Mouse (Mus musculus): ENCODE data around the gene Pfkfb4. TPM values are rescaled to one million over a fixed set of nuclear protein-coding genes. Genes with fewer than 3 reads are reported as not detected.

Pfkfb4 gene
- 4.4 and 5.0 TPM in 2 replicates for total RNA-seq (2012; rRNA removed)

DNA sequence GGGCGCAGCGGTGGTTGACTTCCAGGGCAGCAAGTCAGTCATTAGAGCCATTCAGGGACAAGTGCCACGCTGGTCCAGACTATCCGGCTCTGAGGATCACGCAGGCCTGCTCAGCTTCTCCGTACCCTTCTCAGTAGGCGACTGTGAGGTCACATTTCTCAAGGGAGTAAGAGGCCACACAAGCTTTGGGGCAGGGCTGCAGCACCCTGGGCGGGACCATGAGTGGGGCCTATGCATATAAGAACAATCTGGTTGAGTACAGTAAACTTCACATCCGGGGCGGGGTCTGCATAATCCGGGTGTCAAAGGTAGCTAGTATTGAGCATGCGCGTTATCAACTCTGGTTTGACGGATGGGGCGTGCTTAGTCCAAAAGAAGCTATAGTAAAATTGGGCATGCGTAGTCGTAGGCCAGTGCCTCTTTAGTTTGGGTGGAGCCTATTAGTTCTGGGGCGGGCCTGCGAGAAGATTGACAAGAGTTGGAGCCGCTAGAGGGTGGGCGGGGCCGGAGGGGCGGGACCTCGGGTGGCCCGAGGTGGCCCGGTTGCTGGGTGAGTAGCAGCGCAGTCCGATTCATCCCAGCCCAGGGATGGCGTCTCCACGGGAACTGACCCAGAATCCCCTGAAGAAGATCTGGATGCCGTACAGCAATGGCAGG lies at the start of gene Pfkfb4:
Gene Pfkfb4, plus strand, starts transcription at position 351 of the 657 bp plus-strand sequence.
- DNase-seq (ENCODE audit: low read depth, low spot score), result peak; percentile 98
- in situ Hi-C loops (cut with MboI; ENCODE audit: low sequenced_read_pairs in 2 of 2, unreplicated experiment in 2 of 2), result no loop called here
- H3K36me3 ChIP-seq (ENCODE audit: control insufficient read depth, insufficient read depth, low read length, poor library complexity, severe bottlenecking), result no peaks in the 10 kb centered on the region
- peaks cover 4 to 13% of the 10 kb centered on the region in 2 experiments; a peak in 3 of 4 replicates for H3K4me1 ChIP-seq (ENCODE audit: control insufficient read depth in 2 of 2, insufficient read depth in 2 of 2, low read length in 2 of 2, poor library complexity in 1 of 2)
- H3K9ac ChIP-seq (ENCODE audit: insufficient read depth, low read depth, low read length, poor library complexity, severe bottlenecking), result peak within 1 kb of the TSS; percentile 73
- H3K9me3 ChIP-seq (ENCODE audit: control insufficient read depth, insufficient read depth, low read depth, low read length), result no peaks in the 10 kb centered on the region
- H3K27ac ChIP-seq (ENCODE audit: insufficient read depth, low read depth, low read length, poor library complexity, severe bottlenecking), result peak within 1 kb of the TSS; percentile 63; the same call in 1 of the 2 replicates
- H3K4me3 ChIP-seq (ENCODE audit: insufficient read depth in 1 of 2, low read depth in 1 of 2, low read length in 2 of 2, poor library complexity in 1 of 2, severe bottlenecking in 1 of 2), result peak within 1 kb of the TSS; percentile 63 to 72
- no peak for TF ChIP-seq HCFC1 (IDR thresholded peaks at IDR 0.05; ENCODE audit: borderline replicate concordance, insufficient read depth, low read length)
- no peak for TF ChIP-seq MAFK (IDR thresholded peaks at IDR 0.05; ENCODE audit: insufficient read depth, low read depth, low read length)
- TF ChIP-seq ZNF384 (IDR thresholded peaks at IDR 0.05; ENCODE audit: low read depth, low read length), result no peak
- no peak for TF ChIP-seq CHD2 (IDR thresholded peaks at IDR 0.05; ENCODE audit: low read depth, low read length)
- TF ChIP-seq ZC3H11A (IDR thresholded peaks at IDR 0.05; ENCODE audit: borderline replicate concordance, low read depth, low read length), result no peak

DNA sequence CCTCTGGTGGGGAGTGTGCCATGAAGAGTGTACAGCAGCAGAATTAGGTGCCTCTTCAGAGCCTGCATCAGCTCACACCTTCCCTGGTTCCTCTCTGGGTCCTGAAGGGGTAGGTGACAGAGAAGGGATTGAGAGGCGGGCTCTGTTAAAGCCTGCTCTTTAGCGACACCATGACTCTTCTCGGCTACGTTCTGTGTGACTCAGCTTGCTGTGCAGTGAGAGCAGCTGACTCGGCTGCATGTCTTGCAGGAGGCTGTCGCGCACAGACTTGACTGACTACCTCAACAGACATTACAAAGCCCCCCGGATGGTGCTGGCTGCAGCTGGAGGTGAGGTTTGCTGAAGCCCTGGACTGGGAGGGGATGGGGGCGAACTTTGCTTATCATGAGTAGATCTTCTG lies 46.5 kb upstream of the Pfkfb4 start:
- Histone ChIP-seq H3K36me3 (ENCODE audit: control insufficient read depth, insufficient read depth, low read length, poor library complexity, severe bottlenecking) (peaks cover 79% of the 10 kb centered on the region), H3K27ac (ENCODE audit: insufficient read depth, low read depth, low read length, poor library complexity, severe bottlenecking) (no peak overlapping the region), H3K9ac (ENCODE audit: insufficient read depth, low read depth, low read length, poor library complexity, severe bottlenecking) (no peak overlapping the region), H3K4me3 (ENCODE audit: insufficient read depth in 1 of 2, low read depth in 1 of 2, low read length in 2 of 2, poor library complexity in 1 of 2, severe bottlenecking in 1 of 2) (no peak overlapping the region), H3K9me3 (ENCODE audit: control insufficient read depth, insufficient read depth, low read depth, low read length) (no peaks in the 10 kb centered on the region), H3K4me1 (ENCODE audit: control insufficient read depth in 2 of 2, insufficient read depth in 2 of 2, low read length in 2 of 2, poor library complexity in 1 of 2) (no peaks in the 10 kb centered on the region)
- TF ChIP-seq HCFC1 (IDR thresholded peaks at IDR 0.05; ENCODE audit: borderline replicate concordance, insufficient read depth, low read length) (no peak), MAFK (IDR thresholded peaks at IDR 0.05; ENCODE audit: insufficient read depth, low read depth, low read length) (no peak), CHD2 (IDR thresholded peaks at IDR 0.05; ENCODE audit: low read depth, low read length) (no peak), ZNF384 (IDR thresholded peaks at IDR 0.05; ENCODE audit: low read depth, low read length) (no peak), ZC3H11A (IDR thresholded peaks at IDR 0.05; ENCODE audit: borderline replicate concordance, low read depth, low read length) (no peak)
- in situ Hi-C loops (cut with MboI; ENCODE audit: low sequenced_read_pairs in 2 of 2, unreplicated experiment in 2 of 2), result no loop called here
- DNase-seq (ENCODE audit: low read depth, low spot score), result no peak

GRCm38 (mm10) chr9:108945608-108946007 lies 46.0 kb upstream of the Pfkfb4 start:
- H3K9me3 ChIP-seq (ENCODE audit: control insufficient read depth, insufficient read depth, low read depth, low read length), result no peaks in the 10 kb centered on the region
- peaks cover 82% of the 10 kb centered on the region for H3K36me3 ChIP-seq (ENCODE audit: control insufficient read depth, insufficient read depth, low read length, poor library complexity, severe bottlenecking)
- in situ Hi-C loops (cut with MboI; ENCODE audit: low sequenced_read_pairs in 2 of 2, unreplicated experiment in 2 of 2), result no loop called here
- no peak for TF ChIP-seq ZC3H11A (IDR thresholded peaks at IDR 0.05; ENCODE audit: borderline replicate concordance, low read depth, low read length)
- no peak for TF ChIP-seq HCFC1 (IDR thresholded peaks at IDR 0.05; ENCODE audit: borderline replicate concordance, insufficient read depth, low read length)
- no peak for TF ChIP-seq MAFK (IDR thresholded peaks at IDR 0.05; ENCODE audit: insufficient read depth, low read depth, low read length)
- no peak for TF ChIP-seq ZNF384 (IDR thresholded peaks at IDR 0.05; ENCODE audit: low read depth, low read length)
- no peak for TF ChIP-seq CHD2 (IDR thresholded peaks at IDR 0.05; ENCODE audit: low read depth, low read length)
- DNase-seq (ENCODE audit: low read depth, low spot score), result no peak
- no peak overlapping the region for H3K4me3 ChIP-seq (ENCODE audit: insufficient read depth in 1 of 2, low read depth in 1 of 2, low read length in 2 of 2, poor library complexity in 1 of 2, severe bottlenecking in 1 of 2)
- no peaks in the 10 kb centered on the region for H3K4me1 ChIP-seq (ENCODE audit: control insufficient read depth in 2 of 2, insufficient read depth in 2 of 2, low read length in 2 of 2, poor library complexity in 1 of 2)
- no peak overlapping the region for H3K9ac ChIP-seq (ENCODE audit: insufficient read depth, low read depth, low read length, poor library complexity, severe bottlenecking)
- H3K27ac ChIP-seq (ENCODE audit: insufficient read depth, low read depth, low read length, poor library complexity, severe bottlenecking), result no peak overlapping the region

DNA sequence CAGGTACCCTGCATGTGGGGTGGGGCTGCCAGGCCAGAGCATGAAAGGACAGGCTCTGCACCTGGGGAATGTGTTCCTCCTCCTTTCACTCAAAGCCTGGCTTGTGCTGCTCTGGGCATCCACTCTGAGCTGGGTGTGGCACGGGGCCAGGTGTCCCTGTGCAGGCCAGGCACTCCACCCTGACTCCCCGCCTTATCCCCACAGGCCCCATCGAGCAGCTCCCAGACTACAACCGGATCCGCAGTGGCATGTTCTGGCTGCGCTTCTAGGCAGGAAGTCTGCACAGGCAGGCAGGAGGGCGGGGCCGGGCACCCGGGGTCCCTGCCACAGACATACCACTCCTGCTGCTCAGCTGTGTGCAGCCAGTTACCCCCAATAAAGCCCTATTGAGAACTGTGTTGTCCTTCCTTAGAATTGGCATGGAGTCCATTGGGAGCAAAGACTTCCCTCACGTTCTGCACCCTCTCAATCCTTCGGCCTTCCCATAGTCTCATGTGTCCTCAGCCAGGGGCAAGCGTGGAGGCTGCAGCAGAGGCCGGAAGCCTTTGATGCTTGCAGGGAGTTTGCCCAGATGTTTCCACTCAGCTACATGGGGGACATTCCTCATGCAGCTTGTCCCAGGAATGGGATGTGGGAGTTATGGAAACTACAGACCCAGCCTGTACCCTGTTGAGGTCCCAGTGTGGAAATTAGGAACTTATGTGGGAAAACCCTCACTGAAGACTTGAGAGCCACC lies 42.2 kb upstream of the Pfkfb4 start:
- in situ Hi-C loops (cut with MboI; ENCODE audit: low sequenced_read_pairs in 2 of 2, unreplicated experiment in 2 of 2), result no loop called here
- DNase-seq (ENCODE audit: low read depth, low spot score), result no peak
- no peaks in the 10 kb centered on the region for H3K9me3 ChIP-seq (ENCODE audit: control insufficient read depth, insufficient read depth, low read depth, low read length)
- H3K4me3 ChIP-seq (ENCODE audit: insufficient read depth in 1 of 2, low read depth in 1 of 2, low read length in 2 of 2, poor library complexity in 1 of 2, severe bottlenecking in 1 of 2), result no peak overlapping the region
- peaks cover 0 to 9% of the 10 kb centered on the region in 2 experiments; a peak in 1 of 4 replicates for H3K4me1 ChIP-seq (ENCODE audit: control insufficient read depth in 2 of 2, insufficient read depth in 2 of 2, low read length in 2 of 2, poor library complexity in 1 of 2)
- H3K9ac ChIP-seq (ENCODE audit: insufficient read depth, low read depth, low read length, poor library complexity, severe bottlenecking), result no peak overlapping the region
- no peak overlapping the region for H3K27ac ChIP-seq (ENCODE audit: insufficient read depth, low read depth, low read length, poor library complexity, severe bottlenecking)
- H3K36me3 ChIP-seq (ENCODE audit: control insufficient read depth, insufficient read depth, low read length, poor library complexity, severe bottlenecking), result peaks cover 56% of the 10 kb centered on the region
- no peak for TF ChIP-seq ZC3H11A (IDR thresholded peaks at IDR 0.05; ENCODE audit: borderline replicate concordance, low read depth, low read length)
- TF ChIP-seq ZNF384 (IDR thresholded peaks at IDR 0.05; ENCODE audit: low read depth, low read length), result no peak
- no peak for TF ChIP-seq HCFC1 (IDR thresholded peaks at IDR 0.05; ENCODE audit: borderline replicate concordance, insufficient read depth, low read length)
- no peak for TF ChIP-seq CHD2 (IDR thresholded peaks at IDR 0.05; ENCODE audit: low read depth, low read length)
- no peak for TF ChIP-seq MAFK (IDR thresholded peaks at IDR 0.05; ENCODE audit: insufficient read depth, low read depth, low read length)
